ENCODE assay signal across 24 mouse cellular contexts in the genomic region with DNA sequence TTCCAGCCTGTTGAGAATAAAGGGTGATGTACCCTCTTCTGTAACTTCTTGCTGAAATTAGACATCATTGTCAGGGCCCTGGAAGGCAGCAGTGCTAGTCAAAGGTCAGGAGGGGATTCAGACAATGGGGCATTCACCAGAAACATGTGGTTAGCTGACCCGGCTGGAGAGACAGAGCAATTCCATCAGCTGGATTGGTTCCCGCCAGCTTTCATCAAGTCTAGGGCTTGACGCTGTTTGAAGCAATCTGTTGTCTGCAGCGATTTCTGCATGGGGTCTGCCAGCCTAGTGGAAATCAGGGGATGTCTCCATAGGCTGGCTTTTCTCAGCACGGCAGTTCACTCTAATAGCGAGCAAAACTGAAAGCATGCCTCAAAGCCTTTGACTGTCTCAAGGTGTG. TPM values are rescaled to one million over a fixed set of nuclear protein-coding genes. Genes with fewer than 3 reads are reported as not detected.
A peak's percentile ranks its signal among the peaks of the same experiment; 100 is the strongest.
DNase-seq lines count a peak whose midpoint lies in the region; ATAC-seq and TF ChIP-seq lines count a peak whose summit lies in the region.
"Had no signal": no experiment of that assay in that cellular context is flagged by ENCODE, and none has a peak within 500 bp of the region (broad histone marks: within the 10 kb centered on the region; RNA-seq: fewer than 3 reads in every experiment).

No protein-coding gene starts in this region.

- no peak overlapping the region for H3K4me2 ChIP-seq in hindbrain, postnatal 0 days (ENCODE audit: low read depth, low read length)
- H3K4me2 ChIP-seq in hindbrain, embryonic 12.5 days (replicated peaks): no peak overlapping the region
- no peak overlapping the region for H3K4me2 ChIP-seq in forebrain, embryonic 13.5 days
- H3K4me2 ChIP-seq: embryonic facial prominence, embryonic 12.5 days; midbrain, embryonic 11.5 days; neural tube, embryonic 15.5 days had no signal

- no peaks in the 10 kb centered on the region; the same call in 1 of the 2 replicates for H3K36me3 ChIP-seq in hindbrain, postnatal 0 days (ENCODE audit: insufficient read depth, low read length)
- no peaks in the 10 kb centered on the region for H3K36me3 ChIP-seq in hindbrain, embryonic 12.5 days
- H3K36me3 ChIP-seq in forebrain, embryonic 13.5 days (ENCODE audit: poor library complexity, severe bottlenecking): no peaks in the 10 kb centered on the region
- H3K36me3 ChIP-seq: embryonic facial prominence, embryonic 12.5 days had no signal

- peak; percentile 10 for DNase-seq in hindbrain, postnatal 0 days (ENCODE audit: low spot score)
- peak; percentile 46 for DNase-seq in embryo, embryonic 10.5 days (ENCODE audit: low spot score)
- DNase-seq in heart, adult 8-10 months (ENCODE audit: low spot score): peak; percentile 26
- peak; percentile 44 to 71 for DNase-seq in heart, postnatal 14 days
- no peak for DNase-seq in c-Kit-positive CD71-positive TER-119-positive erythroid progenitor cells, embryonic 14.5 days (ENCODE audit: low spot score)
- DNase-seq: adrenal gland, postnatal 36 days; cerebellum, adult 9-11 months; gastrocnemius, postnatal 14 days; kidney, adult 9 months; kidney, postnatal 36 days; lung, adult 2 months; lung, postnatal 36 days; thymus, adult 18-20 months had no signal

- no peak overlapping the region for H3K9ac ChIP-seq in hindbrain, postnatal 0 days (replicated peaks; ENCODE audit: low read length)
- H3K9ac ChIP-seq in hindbrain, embryonic 12.5 days: no peak overlapping the region
- H3K9ac ChIP-seq in forebrain, embryonic 13.5 days: no peak overlapping the region
- H3K9ac ChIP-seq: embryonic facial prominence, embryonic 12.5 days; neural tube, embryonic 15.5 days had no signal

- no peak overlapping the region for H3K27ac ChIP-seq in hindbrain, postnatal 0 days
- H3K27ac ChIP-seq in hindbrain, embryonic 12.5 days: no peak overlapping the region
- no peak overlapping the region for H3K27ac ChIP-seq in forebrain, embryonic 13.5 days
- H3K27ac ChIP-seq: embryonic facial prominence, embryonic 12.5 days; neural tube, embryonic 15.5 days had no signal

- no peak overlapping the region for H3K4me3 ChIP-seq in hindbrain, postnatal 0 days (ENCODE audit: low read length)
- no peak overlapping the region for H3K4me3 ChIP-seq in hindbrain, embryonic 12.5 days
- H3K4me3 ChIP-seq in forebrain, embryonic 13.5 days: no peak overlapping the region
- H3K4me3 ChIP-seq: embryonic facial prominence, embryonic 12.5 days; myocyte; neural tube, embryonic 15.5 days had no signal

- no peaks in the 10 kb centered on the region for H3K4me1 ChIP-seq in hindbrain, postnatal 0 days (ENCODE audit: insufficient read depth, low read length)
- no peaks in the 10 kb centered on the region; the same call in 1 of the 2 replicates for H3K4me1 ChIP-seq in hindbrain, embryonic 12.5 days
- no peaks in the 10 kb centered on the region for H3K4me1 ChIP-seq in forebrain, embryonic 13.5 days
- H3K4me1 ChIP-seq: embryonic facial prominence, embryonic 12.5 days; neural tube, embryonic 15.5 days had no signal

- TF ChIP-seq CTCF in hindbrain, postnatal 0 days (IDR thresholded peaks at IDR 0.05; ENCODE audit: low read depth): no peak

- 35% methylated on average over 6 of the region's 6 CpGs for WGBS in hindbrain, postnatal 0 days
- WGBS in hindbrain, embryonic 12.5 days: 30% methylated on average over 6 of the region's 6 CpGs
- WGBS in forebrain, embryonic 13.5 days: 46% methylated on average over 6 of the region's 6 CpGs

- no peak for ATAC-seq in hindbrain, postnatal 0 days
- no peak for ATAC-seq in hindbrain, embryonic 12.5 days (ENCODE audit: low FRiP score)
- no peak for ATAC-seq in forebrain, embryonic 13.5 days

- intact Hi-C loops in heart, postnatal 14 days (cut with DNase I): no loop called here

- H3K9me3 ChIP-seq in hindbrain, postnatal 0 days (ENCODE audit: low read length): no peaks in the 10 kb centered on the region
- no peaks in the 10 kb centered on the region for H3K9me3 ChIP-seq in hindbrain, embryonic 12.5 days (replicated peaks)
- no peaks in the 10 kb centered on the region for H3K9me3 ChIP-seq in forebrain, embryonic 13.5 days (replicated peaks)
- H3K9me3 ChIP-seq: embryonic facial prominence, embryonic 12.5 days; neural tube, embryonic 15.5 days had no signal

- no peaks in the 10 kb centered on the region for H3K27me3 ChIP-seq in hindbrain, postnatal 0 days (ENCODE audit: insufficient read depth, low read length)
- H3K27me3 ChIP-seq in hindbrain, embryonic 12.5 days: peaks cover 1% of the 10 kb centered on the region; the same call in 1 of the 2 replicates
- H3K27me3 ChIP-seq in forebrain, embryonic 13.5 days: no peaks in the 10 kb centered on the region
- H3K27me3 ChIP-seq: embryonic facial prominence, embryonic 12.5 days; neural tube, embryonic 15.5 days had no signal

RNA-seq across cellular contexts. Expression of a gene that starts 10.0 kb away (rescaled TPM):
- total RNA-seq in hindbrain, postnatal 0 days (2014; rRNA removed): 53.3 and 54.9 TPM in 2 replicates
- polyA plus RNA-seq in hindbrain, postnatal 0 days (2015; fragmentation: Nextera tagmentation; extraction: Ambion mirVana): 29.3 and 30.2 TPM in 2 replicates
- 2.6 and 3.1 TPM in 2 replicates for polyA plus RNA-seq in hindbrain, embryonic 12.5 days (2016; fragmentation: Nextera tagmentation; extraction: Ambion mirVana)
- total RNA-seq in heart, adult 8-10 months (2022): under 1 TPM; 0.22 to 0.69 (median 0.43) TPM
- under 1 TPM; 0.24 to 0.67 TPM for total RNA-seq in heart, postnatal 14 days (2021)
- polyA plus RNA-seq in forebrain, embryonic 13.5 days (2015; fragmentation: Nextera tagmentation; extraction: Ambion mirVana): 3.1 and 5.4 TPM in 2 replicates

RNA-seq across cellular contexts. Expression of a gene that starts 10.5 kb away (rescaled TPM):
- total RNA-seq in hindbrain, postnatal 0 days (2014; rRNA removed): 0.72 and 1.3 TPM in 2 replicates
- polyA plus RNA-seq in hindbrain, postnatal 0 days (2015; fragmentation: Nextera tagmentation; extraction: Ambion mirVana): 0.40 and 0.49 TPM in 2 replicates
- 1.0 and 1.1 TPM in 2 replicates for polyA plus RNA-seq in hindbrain, embryonic 12.5 days (2016; fragmentation: Nextera tagmentation; extraction: Ambion mirVana)
- 1 to 10 TPM; 4.9 to 8.8 (median 5.8) TPM for total RNA-seq in heart, adult 8-10 months (2022)
- total RNA-seq in heart, postnatal 14 days (2021): 10 to 100 TPM in 1 of 2 experiments, 1 to 10 TPM in 1; 8.6 to 11.0 TPM
- polyA plus RNA-seq in forebrain, embryonic 13.5 days (2015; fragmentation: Nextera tagmentation; extraction: Ambion mirVana): 0.19 and 0.28 TPM in 2 replicates

RNA-seq across cellular contexts. Expression of a gene that starts 34.7 kb away (rescaled TPM):
- 11.6 and 13.5 TPM in 2 replicates for total RNA-seq in hindbrain, postnatal 0 days (2014; rRNA removed)
- 7.2 and 8.8 TPM in 2 replicates for polyA plus RNA-seq in hindbrain, postnatal 0 days (2015; fragmentation: Nextera tagmentation; extraction: Ambion mirVana)
- polyA plus RNA-seq in hindbrain, embryonic 12.5 days (2016; fragmentation: Nextera tagmentation; extraction: Ambion mirVana): 12.7 and 14.6 TPM in 2 replicates
- 10 to 100 TPM; 12.9 to 15.5 (median 14.1) TPM for total RNA-seq in heart, adult 8-10 months (2022)
- 1 to 10 TPM; 8.2 to 8.3 TPM for total RNA-seq in heart, postnatal 14 days (2021)
- polyA plus RNA-seq in forebrain, embryonic 13.5 days (2015; fragmentation: Nextera tagmentation; extraction: Ambion mirVana): 13.4 and 13.8 TPM in 2 replicates

RNA-seq across cellular contexts. Expression of a gene that starts 39.4 kb away (rescaled TPM):
- total RNA-seq in hindbrain, postnatal 0 days (2014; rRNA removed): 2.1 and 2.4 TPM in 2 replicates
- polyA plus RNA-seq in hindbrain, postnatal 0 days (2015; fragmentation: Nextera tagmentation; extraction: Ambion mirVana): 1.2 and 2.0 TPM in 2 replicates
- polyA plus RNA-seq in hindbrain, embryonic 12.5 days (2016; fragmentation: Nextera tagmentation; extraction: Ambion mirVana): 3.7 and 4.4 TPM in 2 replicates
- 1 to 10 TPM; 2.6 to 4.2 (median 3.1) TPM for total RNA-seq in heart, adult 8-10 months (2022)
- total RNA-seq in heart, postnatal 14 days (2021): 1 to 10 TPM; 4.2 to 6.4 TPM
- polyA plus RNA-seq in forebrain, embryonic 13.5 days (2015; fragmentation: Nextera tagmentation; extraction: Ambion mirVana): 1.7 and 2.7 TPM in 2 replicates

RNA-seq across cellular contexts. Expression of a gene that starts 42.8 kb away (rescaled TPM):
- not detected in 2 replicates for total RNA-seq in hindbrain, postnatal 0 days (2014; rRNA removed)
- polyA plus RNA-seq in hindbrain, postnatal 0 days (2015; fragmentation: Nextera tagmentation; extraction: Ambion mirVana): 0.54 TPM in 1 of 2 replicates, not detected in the other
- polyA plus RNA-seq in hindbrain, embryonic 12.5 days (2016; fragmentation: Nextera tagmentation; extraction: Ambion mirVana): not detected in 2 replicates
- total RNA-seq in heart, adult 8-10 months (2022): 1 to 10 TPM in 2 of 4 experiments, not detected in 2; 1.0 to 2.8 TPM
- total RNA-seq in heart, postnatal 14 days (2021): not detected
- 1.7 TPM in 1 of 2 replicates, not detected in the other for polyA plus RNA-seq in forebrain, embryonic 13.5 days (2015; fragmentation: Nextera tagmentation; extraction: Ambion mirVana)
- total RNA-seq: adrenal gland, postnatal 36 days; layer of hippocampus, postnatal 14 days; left cerebral cortex, postnatal 10 days had no signal
- polyA plus RNA-seq: embryonic facial prominence, embryonic 12.5 days; heart, postnatal 0 days; limb, embryonic 14.5 days; lung, adult 2 months; midbrain, embryonic 11.5 days; neural tube, embryonic 15.5 days; urinary bladder, adult 2 months had no signal

Comparison
In these comparisons a context has a peak if more than half of its experiments do, and no peak if none do; other contexts are left out.
1. RNA of a gene that starts 10.0 kb away (total RNA-seq): 53.3 to 54.9 TPM in hindbrain, postnatal 0 days; 0.24 to 0.67 TPM in heart, postnatal 14 days and 0.22 to 0.69 TPM in heart, adult 8-10 months; every median in the first group is over 10 times any median in the second.